Mouse (Mus musculus) hindbrain, embryonic 16.5 days (tissue): ENCODE results near the gene Pdcd2l. TPM values are rescaled to one million over a fixed set of nuclear protein-coding genes. Genes with fewer than 3 reads are reported as not detected.
"Not testable (repeated sequence)": the region's sequence is repeated elsewhere in the genome, so short reads cannot be mapped to it uniquely, and the experiment has no call there.

Experiments
- ATAC-seq: fragments of 200-750 bp; cut with Nextera tagmentation; 2 replicates; pipeline ENCODE4 v1.8.0; 2017; ENCODE audit warnings: moderate TSS enrichment, moderate library complexity
- H3K27ac ChIP-seq: fragments of 300-500 bp; sonication (generic); 2 replicates; pipeline ENCODE4 v1.5.1; 2014; ENCODE audit warnings: low read depth, mild to moderate bottlenecking, control low read depth, low read length, moderate library complexity
- H3K27me3 ChIP-seq: fragments of 300-500 bp; sonication (generic); replicated peaks from 2 replicates; pipeline ENCODE4 v1.6.1; 2014; ENCODE audit warnings: low read length; ENCODE audit not compliant: control insufficient read depth, insufficient read depth
- H3K36me3 ChIP-seq: fragments of 300-500 bp; sonication (generic); 2 replicates; pipeline ENCODE4 v1.6.1; 2014; ENCODE audit warnings: mild to moderate bottlenecking, low read length, moderate library complexity, mixed read lengths; ENCODE audit not compliant: control insufficient read depth, insufficient read depth
- H3K4me1 ChIP-seq: fragments of 300-500 bp; sonication (generic); 2 replicates; pipeline ENCODE4 v1.6.1; 2014; ENCODE audit warnings: low read depth, low read length; ENCODE audit not compliant: control insufficient read depth, insufficient read depth
- H3K4me2 ChIP-seq: fragments of 300-500 bp; sonication (generic); 2 replicates; pipeline ENCODE4 v1.6.1; 2014; ENCODE audit warnings: mild to moderate bottlenecking, low read length, control low read depth, moderate library complexity
- H3K4me3 ChIP-seq: fragments of 300-500 bp; sonication (generic); 2 replicates; pipeline ENCODE4 v1.5.1; 2014; ENCODE audit warnings: mild to moderate bottlenecking, low read length, control low read depth, moderate library complexity
- H3K9ac ChIP-seq: fragments of 300-500 bp; sonication (generic); 2 replicates; pipeline ENCODE4 v1.6.1; 2014; ENCODE audit warnings: low read depth, mild to moderate bottlenecking, control low read depth, low read length, moderate library complexity
- H3K9me3 ChIP-seq: fragments of 300-500 bp; sonication (generic); 2 replicates; pipeline ENCODE4 v1.6.1; 2014; ENCODE audit warnings: mild to moderate bottlenecking, low read length, moderate library complexity; ENCODE audit not compliant: control insufficient read depth
- WGBS: fragments of 180-500 bp; shearing (Covaris S2); extraction: QIAGEN DNeasy Blood & Tissue Kit; methylation state at CpG from one replicate; pipeline ENCODE4 v1.1.7; 2014; 5-methylcytosine and 5-hydroxymethylcytosine counted together
- polyA plus RNA-seq: library from polyadenylated mRNA; unstranded; fragments of >200 nt; fragmentation: Nextera tagmentation; extraction: Ambion mirVana; gene quantifications from 2 replicates; pipeline ENCODE4 v1.2.1, GENCODE M21; 2015

Pdcd2l gene
- polyA plus RNA-seq, 1 experiment from 2014 or later = 87.3 TPM

DNA sequence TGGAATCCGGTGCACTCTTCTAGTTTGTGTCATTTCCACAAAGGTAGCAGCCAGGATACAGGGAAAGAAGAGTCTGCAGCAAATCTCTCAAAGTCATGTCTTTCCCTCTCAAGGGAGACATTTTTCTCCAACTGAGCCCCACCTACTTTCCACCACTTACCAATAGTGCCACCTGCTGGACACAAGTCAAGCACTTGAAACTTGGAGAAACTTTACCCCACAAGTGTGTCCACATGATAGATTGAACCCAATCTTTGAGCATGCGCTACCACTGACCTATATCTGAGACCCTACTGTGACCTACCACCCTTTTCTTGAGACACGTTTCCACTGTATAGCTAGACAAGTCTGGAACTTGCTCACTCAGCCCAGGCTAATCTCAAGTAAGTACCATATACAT, 1.9 kb upstream of the Pdcd2l start:
- no peak for ATAC-seq

DNA sequence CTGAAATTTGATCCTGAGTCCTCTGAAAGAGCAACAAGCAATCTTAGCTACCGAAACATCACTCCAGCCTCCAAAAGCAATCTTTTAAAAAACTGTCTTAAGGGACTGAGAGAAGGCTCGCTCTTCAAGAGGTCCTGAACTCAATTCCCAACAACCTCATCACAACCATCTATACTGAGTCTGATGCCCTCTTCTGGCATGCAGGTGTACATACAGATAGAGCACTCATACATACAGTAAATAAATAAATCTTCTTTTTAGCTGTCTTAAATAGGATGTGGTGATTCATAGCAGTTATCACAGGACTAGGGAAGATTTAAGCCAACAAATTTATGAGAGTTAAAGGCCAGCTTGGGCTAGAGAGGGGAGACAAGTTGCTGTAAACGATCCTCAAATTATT, 829 bp downstream of the Pdcd2l start:
- peak overlapping the region; percentile 90 for H3K4me2 ChIP-seq
- no peaks in the 10 kb centered on the region for H3K27me3 ChIP-seq
- H3K9ac ChIP-seq = peak overlapping the region; percentile 72
- H3K36me3 ChIP-seq = peaks cover 11% of the 10 kb centered on the region
- no peak overlapping the region; the same call in 1 of the 2 replicates for H3K27ac ChIP-seq
- 57% methylated on average over 3 of the region's 3 CpGs for WGBS
- ATAC-seq = no peak
- peak overlapping the region; percentile 62 for H3K4me3 ChIP-seq
- H3K9me3 ChIP-seq = 0 out of 2 replicates have a peak, but pooled peaks cover 2% of the 10 kb centered on the region
- peaks cover 8% of the 10 kb centered on the region for H3K4me1 ChIP-seq

More for the DNA sequence above, 1.9 kb upstream of the Pdcd2l start:
- H3K9ac ChIP-seq = no peak overlapping the region
- H3K27me3 ChIP-seq = no peaks in the 10 kb centered on the region
- H3K36me3 ChIP-seq = peaks cover 27% of the 10 kb centered on the region
- H3K9me3 ChIP-seq = 0 out of 2 replicates have a peak, but pooled peaks cover 2% of the 10 kb centered on the region
- H3K27ac ChIP-seq = no peak overlapping the region
- no peak overlapping the region for H3K4me2 ChIP-seq
- 51% methylated on average over 3 of the region's 3 CpGs for WGBS
- no peak overlapping the region for H3K4me3 ChIP-seq
- peaks cover 8% of the 10 kb centered on the region for H3K4me1 ChIP-seq

DNA sequence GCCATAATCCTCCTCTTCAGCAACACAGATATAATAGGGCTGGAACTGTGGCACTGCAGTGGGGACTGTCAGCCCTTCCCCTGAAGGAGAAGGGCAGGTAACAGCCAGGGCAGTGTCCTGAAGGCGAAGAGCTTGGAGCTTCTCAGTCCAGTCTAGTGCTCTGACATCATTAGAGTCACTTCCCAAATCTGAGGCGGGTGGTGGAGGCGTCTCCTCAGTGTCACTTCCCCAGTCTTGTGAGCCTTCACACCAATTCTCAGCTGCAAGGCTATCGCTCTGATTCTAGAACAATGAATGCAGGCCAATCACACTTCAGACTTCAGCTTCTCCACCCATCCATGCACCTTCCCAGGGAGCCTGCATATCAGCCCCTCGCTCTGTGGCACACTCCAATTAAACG, 3.6 kb downstream of the Pdcd2l start:
- H3K9ac ChIP-seq = no peak overlapping the region
- peaks cover 8% of the 10 kb centered on the region for H3K4me1 ChIP-seq
- no peak overlapping the region for H3K4me3 ChIP-seq
- no peak overlapping the region for H3K27ac ChIP-seq
- 93% methylated on average over 6 of the region's 6 CpGs for WGBS
- no peaks in the 10 kb centered on the region for H3K27me3 ChIP-seq
- H3K9me3 ChIP-seq = no peaks in the 10 kb centered on the region
- peaks cover 24% of the 10 kb centered on the region for H3K36me3 ChIP-seq
- ATAC-seq = no peak
- H3K4me2 ChIP-seq = no peak overlapping the region

DNA sequence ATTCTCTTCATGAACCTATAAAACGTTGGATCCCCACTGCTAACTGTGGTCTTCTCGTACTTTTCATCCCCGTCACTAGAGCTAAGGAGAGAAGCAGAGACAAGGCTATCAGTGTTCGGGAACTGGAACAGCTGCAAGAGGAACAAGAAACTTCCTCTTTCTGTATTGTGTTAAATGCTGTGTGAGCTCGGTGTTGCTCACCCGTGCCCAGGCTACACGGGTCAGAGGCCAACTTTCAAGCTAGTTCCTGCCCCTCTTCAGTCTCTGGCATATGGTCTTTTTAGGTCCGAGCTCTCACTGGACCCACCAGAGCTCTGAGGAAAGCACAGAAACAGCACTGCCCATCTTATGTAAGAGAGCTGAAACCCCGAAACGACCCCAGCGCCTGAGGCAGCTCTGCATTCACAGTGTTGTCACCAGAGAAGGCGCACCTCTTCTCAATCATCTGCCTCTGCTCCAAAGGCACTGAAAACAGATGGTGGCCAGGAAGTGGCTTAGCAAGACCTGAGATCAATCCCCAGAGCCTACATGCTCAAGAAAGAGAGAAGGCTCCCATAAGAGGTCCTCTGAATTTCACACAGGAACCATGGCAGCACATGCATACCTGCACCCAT, 7.0 kb downstream of the Pdcd2l start:
- no peak for ATAC-seq
- H3K36me3 ChIP-seq = peaks cover 41% of the 10 kb centered on the region
- H3K4me2 ChIP-seq = no peak overlapping the region
- WGBS = 93% methylated on average over 12 of the region's 12 CpGs
- H3K4me3 ChIP-seq = no peak overlapping the region
- no peak overlapping the region for H3K9ac ChIP-seq
- no peaks in the 10 kb centered on the region for H3K27me3 ChIP-seq
- H3K9me3 ChIP-seq = no peaks in the 10 kb centered on the region
- H3K27ac ChIP-seq = no peak overlapping the region
- no peaks in the 10 kb centered on the region for H3K4me1 ChIP-seq

DNA sequence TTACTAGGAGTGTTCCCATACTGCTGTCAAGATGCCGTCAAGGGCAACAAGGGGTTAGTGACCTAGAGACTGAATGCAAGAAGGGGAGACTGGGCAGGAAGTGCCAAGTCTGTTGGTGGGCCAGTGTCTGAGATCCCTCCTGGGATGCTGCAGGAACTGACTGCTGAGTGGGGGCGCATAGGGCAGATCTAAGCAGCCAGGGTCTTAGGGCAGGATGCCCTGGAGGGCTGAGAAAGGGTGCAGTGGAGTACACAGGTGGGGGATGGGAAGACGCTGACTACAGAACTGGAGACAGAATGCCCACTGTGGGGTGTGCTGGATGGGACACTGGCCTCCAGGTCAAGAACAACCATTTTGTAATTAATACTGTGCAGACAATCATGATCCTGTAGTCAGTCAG, 12.7 kb downstream of the Pdcd2l start:
- no peaks in the 10 kb centered on the region for H3K27me3 ChIP-seq
- H3K9ac ChIP-seq = no peak overlapping the region
- H3K9me3 ChIP-seq = no peaks in the 10 kb centered on the region
- 90% methylated on average over 3 of the region's 3 CpGs for WGBS
- H3K36me3 ChIP-seq = peaks cover 31% of the 10 kb centered on the region
- H3K4me1 ChIP-seq = no peaks in the 10 kb centered on the region
- no peak overlapping the region for H3K4me3 ChIP-seq
- no peak overlapping the region for H3K4me2 ChIP-seq
- H3K27ac ChIP-seq = no peak overlapping the region
- ATAC-seq = no peak

DNA sequence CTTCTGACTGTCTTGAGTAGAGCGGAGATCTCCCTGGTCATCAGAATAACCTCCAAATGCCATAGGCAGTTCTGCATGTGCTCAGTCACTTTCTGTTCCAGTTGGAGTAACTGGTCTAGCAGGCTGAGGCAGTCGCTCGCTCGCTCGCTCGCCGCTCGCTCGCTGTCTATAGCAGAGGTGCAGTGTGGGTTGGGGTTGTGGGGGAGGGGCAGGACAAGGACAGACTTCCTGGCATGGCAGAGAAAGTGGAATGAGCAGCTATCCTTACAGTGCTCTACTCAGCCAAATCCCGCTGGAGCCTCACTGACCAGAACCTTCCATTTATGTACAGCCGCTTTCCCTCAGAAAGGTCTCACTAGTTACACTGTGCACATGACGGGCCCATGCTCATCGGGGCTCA, 13.1 kb downstream of the Pdcd2l start:
- H3K27ac ChIP-seq = no peak overlapping the region
- H3K4me3 ChIP-seq = no peak overlapping the region
- H3K4me1 ChIP-seq = no peaks in the 10 kb centered on the region
- no peaks in the 10 kb centered on the region for H3K9me3 ChIP-seq
- no peak overlapping the region for H3K9ac ChIP-seq
- no peak overlapping the region for H3K4me2 ChIP-seq
- H3K36me3 ChIP-seq = peaks cover 27% of the 10 kb centered on the region
- no peak for ATAC-seq
- H3K27me3 ChIP-seq = no peaks in the 10 kb centered on the region
- 86% methylated on average over 13 of the region's 13 CpGs for WGBS

DNA sequence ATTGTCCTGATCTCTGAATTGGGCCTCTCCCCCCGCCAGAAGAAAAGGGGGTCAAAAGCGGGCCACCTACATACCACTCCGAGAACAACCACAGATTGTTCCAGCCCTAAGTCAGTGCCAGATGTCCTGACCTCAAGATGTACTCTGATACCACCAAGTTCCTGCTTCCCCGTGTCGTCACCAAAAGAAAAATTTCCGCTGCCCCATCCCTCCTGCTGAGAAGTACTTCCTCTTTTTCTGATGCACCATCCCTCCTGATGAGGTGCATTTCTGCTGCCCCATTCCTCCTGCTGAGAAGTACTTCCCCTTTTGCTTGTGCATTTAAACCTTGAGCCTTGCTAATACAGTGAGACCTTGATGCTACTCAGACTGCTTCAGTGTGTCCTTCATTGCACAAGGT, 20.2 kb downstream of the Pdcd2l start:
- not testable (repeated sequence) for H3K36me3 ChIP-seq, H3K9me3 ChIP-seq, H3K4me1 ChIP-seq, H3K27ac ChIP-seq, H3K9ac ChIP-seq, ATAC-seq, H3K4me3 ChIP-seq, H3K4me2 ChIP-seq, H3K27me3 ChIP-seq
- 90% methylated on average over 6 of the region's 6 CpGs for WGBS

DNA sequence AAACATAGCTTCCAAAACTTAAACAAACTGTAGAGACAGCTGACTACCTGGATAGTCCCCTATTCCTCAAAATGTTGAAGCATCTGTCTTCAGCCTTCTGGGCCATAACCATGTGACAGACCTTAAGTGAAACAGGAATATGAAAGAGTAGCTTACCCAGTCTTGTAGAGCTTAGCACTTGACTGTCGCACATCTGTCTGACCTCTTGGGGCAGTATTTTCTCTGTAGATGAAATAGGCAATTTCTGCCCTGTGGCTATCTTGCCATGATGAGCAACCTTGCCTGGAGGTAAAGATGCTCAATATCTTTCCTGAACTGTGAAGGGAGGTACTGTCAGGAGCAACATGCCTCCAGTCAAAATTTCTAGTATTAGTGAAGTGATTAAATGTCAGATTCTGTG, 24.2 kb downstream of the Pdcd2l start:
- Histone ChIP-seq H3K4me3 (no peak overlapping the region), H3K36me3 (no peaks in the 10 kb centered on the region), H3K4me1 (peaks cover 4% of the 10 kb centered on the region), H3K9ac (no peak overlapping the region), H3K27ac (no peak overlapping the region), H3K4me2 (no peak overlapping the region), H3K27me3 (no peaks in the 10 kb centered on the region), H3K9me3 (no peaks in the 10 kb centered on the region)
- 70% methylated on average over 1 of the region's 1 CpGs for WGBS
- no peak for ATAC-seq

DNA sequence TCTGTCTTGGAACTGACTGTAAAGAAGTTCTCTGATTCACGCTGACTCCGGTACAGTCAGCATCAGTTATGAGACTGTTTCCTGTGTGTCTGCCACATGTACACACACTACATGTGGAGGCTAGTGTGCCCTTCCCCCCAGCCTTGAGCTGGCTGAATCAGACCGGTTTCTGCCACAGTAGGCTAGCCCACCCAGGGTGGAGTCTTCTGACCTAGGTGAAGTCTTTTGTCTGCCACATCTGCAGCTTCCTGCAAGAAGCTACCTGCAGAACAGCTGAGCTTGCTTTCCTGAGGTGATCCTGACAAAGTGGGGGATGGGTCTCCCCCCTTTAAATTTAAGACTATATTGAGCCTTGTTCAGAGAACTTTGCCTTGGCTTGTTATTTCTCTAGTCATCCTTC, 27.0 kb downstream of the Pdcd2l start, which contains the start of gene Uba2:
Gene Uba2 (minus strand): TSS at position 146 of the 400 bp plus-strand sequence.
- 0 out of 2 replicates have a peak, but pooled peaks have one; percentile 19 for ATAC-seq

More for the DNA sequence above, 27.0 kb downstream of the Pdcd2l start, which contains the start of gene Uba2:
- H3K9ac ChIP-seq = peak within 1 kb of the TSS; percentile 98; the same call in 1 of the 2 replicates
- H3K36me3 ChIP-seq = peaks cover 7% of the 10 kb centered on the region; the same call in 1 of the 2 replicates
- WGBS = 80% methylated on average over 3 of the region's 3 CpGs
- peak within 1 kb of the TSS; percentile 97 for H3K4me2 ChIP-seq
- peak within 1 kb of the TSS; percentile 98 for H3K4me3 ChIP-seq
- peak within 1 kb of the TSS; percentile 85 for H3K27ac ChIP-seq
- H3K4me1 ChIP-seq = peaks cover 9% of the 10 kb centered on the region
- H3K9me3 ChIP-seq = no peaks in the 10 kb centered on the region
- H3K27me3 ChIP-seq = no peaks in the 10 kb centered on the region
